In genomic region chr12:110737170-110738157, GRCm38 (mm10) we compare ENCODE assay signal across 7 mouse cellular contexts. TPM values are rescaled to one million over a fixed set of nuclear protein-coding genes. Genes with fewer than 3 reads are reported as not detected.
DNase-seq lines count a peak whose midpoint lies in the region; ATAC-seq lines count a peak whose summit lies in the region.

Gene Wdr20, plus strand, starts transcription at chr12:110737944.

- H3K4me3 ChIP-seq in intestine, embryonic 15.5 days (replicated peaks) = peak within 1 kb of the TSS; percentile 98
- H3K4me3 ChIP-seq in midbrain, embryonic 10.5 days = peak within 1 kb of the TSS; percentile 100

- H3K9ac ChIP-seq in intestine, embryonic 15.5 days = peak within 1 kb of the TSS; percentile 96

- H3K36me3 ChIP-seq in intestine, embryonic 15.5 days = no peaks in the 10 kb centered on the region
- H3K36me3 ChIP-seq in midbrain, embryonic 10.5 days = 0 out of 2 replicates have a peak, but pooled peaks cover 7% of the 10 kb centered on the region

- H3K27ac ChIP-seq in intestine, embryonic 15.5 days = peak within 1 kb of the TSS; percentile 79
- peak within 1 kb of the TSS; percentile 94 for H3K27ac ChIP-seq in midbrain, embryonic 10.5 days (replicated peaks)

- intact Hi-C loops in gastrocnemius, postnatal 36 days (cut with DNase I) = loop anchor here (5.0 kb wide), 2 partner anchors 70 to 105 kb away; partner anchors contain the start of gene Mok
- intact Hi-C loops in left cerebral cortex, postnatal 25 days (cut with DNase I) = loop anchor here (2.0 kb wide), 1 partner anchor 103 kb away; the partner anchor contains the start of gene Mok

- WGBS in intestine, embryonic 15.5 days = under 1% methylated on average over 69 of the region's 69 CpGs
- 1% methylated on average over 69 of the region's 69 CpGs for WGBS in midbrain, embryonic 10.5 days

- peak; percentile 99 to 100 for DNase-seq in adrenal gland, adult 18-20 months (ENCODE audit: low spot score in 2 of 2)
- DNase-seq in embryo, embryonic 11 days = peak; percentile 97
- DNase-seq in gastrocnemius, postnatal 36 days = peak; percentile 97 to 99
- peak; percentile 96 to 98 for DNase-seq in left cerebral cortex, postnatal 25 days (ENCODE audit: low spot score in 2 of 2)
- DNase-seq in midbrain, embryonic 10.5 days (ENCODE audit: low spot score) = peak; percentile 99
- DNase-seq in right cerebral cortex, postnatal 4 days = peak; percentile 99

- peak; percentile 98 for ATAC-seq in intestine, embryonic 15.5 days

- H3K4me1 ChIP-seq in intestine, embryonic 15.5 days (replicated peaks) = peaks cover 13% of the 10 kb centered on the region
- H3K4me1 ChIP-seq in midbrain, embryonic 10.5 days = peaks cover 30% of the 10 kb centered on the region

- H3K4me2 ChIP-seq in intestine, embryonic 15.5 days (replicated peaks) = peak within 1 kb of the TSS; percentile 92

- H3K9me3 ChIP-seq in intestine, embryonic 15.5 days = no peaks in the 10 kb centered on the region
- H3K9me3 ChIP-seq in midbrain, embryonic 10.5 days (replicated peaks) = no peaks in the 10 kb centered on the region

- H3K27me3 ChIP-seq in intestine, embryonic 15.5 days (replicated peaks) = no peaks in the 10 kb centered on the region
- peaks cover 32% of the 10 kb centered on the region for H3K27me3 ChIP-seq in midbrain, embryonic 10.5 days (ENCODE audit: low read depth, poor library complexity, severe bottlenecking)

RNA-seq across cellular contexts. Expression of gene Wdr20, which starts in this region (rescaled TPM):
- 10 to 100 TPM; 42.9 to 49.5 TPM for total RNA-seq in adrenal gland, adult 18-20 months (2021)
- total RNA-seq in gastrocnemius, postnatal 36 days (2021) = 10 to 100 TPM; 15.7 to 15.9 TPM
- polyA plus RNA-seq in intestine, embryonic 15.5 days (2015; fragmentation: Nextera tagmentation; extraction: Ambion mirVana) = 19.8 and 21.7 TPM in 2 replicates
- 10 to 100 TPM; 38.8 to 44.3 TPM for total RNA-seq in left cerebral cortex, postnatal 25 days (2021)
- 22.6 and 27.9 TPM in 2 replicates for polyA plus RNA-seq in midbrain, embryonic 10.5 days (2016; fragmentation: Nextera tagmentation; extraction: Ambion mirVana)

Comparison
In these comparisons a context has a peak if more than half of its experiments do, and no peak if none do; other contexts are left out.
1. Peak in every context shown above with its lines: DNase-seq, ATAC-seq, H3K4me3 ChIP-seq and H3K27ac ChIP-seq.